Mouse (Mus musculus) layer of hippocampus, adult 11-12 months (tissue): Measurements from ENCODE around the gene Ephb2.

ENCODE experiments used
- DNase-seq: peaks from one replicate; pipeline ENCODE4 v3.0.0; 2022; ENCODE audit warnings: low spot score

The Ephb2 gene

DNA sequence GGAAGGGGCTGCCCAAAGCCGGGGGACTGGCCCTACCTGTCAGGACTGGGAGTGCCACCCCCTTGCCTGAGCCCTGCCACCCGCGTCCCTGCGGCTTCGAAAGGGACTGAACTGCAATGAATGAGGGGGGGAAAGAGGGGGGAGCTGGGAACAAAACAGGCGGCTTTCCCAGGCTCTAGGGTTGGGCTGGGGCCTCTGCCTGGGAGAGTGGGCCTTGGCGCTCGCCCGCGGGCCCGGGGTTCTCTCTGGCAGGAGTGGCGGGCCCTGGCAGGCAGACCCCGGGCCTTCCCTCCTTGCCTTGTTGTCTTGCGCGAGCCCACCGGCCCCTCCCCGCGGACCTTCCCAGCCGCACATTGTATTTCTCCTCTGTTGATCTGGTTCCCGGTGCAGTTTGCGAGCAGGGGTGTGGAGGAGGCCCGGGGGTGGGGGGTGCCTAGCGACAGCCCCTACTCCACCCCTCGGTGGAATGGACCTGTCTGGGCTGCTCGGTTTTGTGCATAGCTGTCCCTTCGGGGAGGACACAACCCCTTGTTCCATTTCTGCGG is 671 bp upstream of the Ephb2 start:
- DNase-seq = no peak

DNA sequence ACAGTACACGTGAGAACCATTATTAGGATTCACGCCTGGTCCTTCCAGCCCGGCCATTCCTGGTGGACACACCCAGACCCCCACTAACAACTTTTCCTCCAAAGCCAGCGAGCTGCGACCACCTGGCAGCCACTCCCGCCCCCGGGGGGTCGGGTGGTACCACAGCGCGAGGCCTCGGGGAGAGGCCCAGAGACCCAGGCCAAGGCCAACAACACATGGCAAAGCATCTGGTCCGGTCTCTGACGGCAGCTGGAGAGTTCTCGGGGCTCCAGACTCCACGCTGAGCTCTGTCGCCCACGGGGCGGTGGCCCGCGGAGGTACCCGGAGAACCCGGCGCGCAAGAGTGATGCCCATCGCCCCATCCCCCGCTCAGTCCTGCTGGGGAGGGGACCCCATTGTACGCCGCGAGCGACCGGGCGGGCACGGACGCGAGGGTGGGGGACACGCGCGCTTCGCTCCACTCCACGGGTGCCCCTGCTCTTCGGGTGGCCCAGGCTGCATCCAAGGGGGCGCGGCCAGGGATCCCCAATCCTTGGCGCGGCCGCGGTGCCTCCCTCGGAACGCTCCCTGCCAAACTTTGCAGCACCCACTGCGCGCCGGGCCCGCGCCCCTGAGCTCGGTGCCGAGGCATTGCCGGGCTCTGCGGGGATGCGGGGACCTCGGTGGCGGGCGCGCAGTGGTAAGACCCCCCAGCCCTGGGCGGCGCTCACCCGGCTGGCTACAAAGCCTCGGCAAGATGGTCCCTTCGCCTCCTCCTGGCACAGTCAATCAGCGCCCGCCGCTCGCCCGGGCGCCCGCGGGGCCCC is 770 bp downstream of the Ephb2 start:
- DNase-seq = no peak

DNA sequence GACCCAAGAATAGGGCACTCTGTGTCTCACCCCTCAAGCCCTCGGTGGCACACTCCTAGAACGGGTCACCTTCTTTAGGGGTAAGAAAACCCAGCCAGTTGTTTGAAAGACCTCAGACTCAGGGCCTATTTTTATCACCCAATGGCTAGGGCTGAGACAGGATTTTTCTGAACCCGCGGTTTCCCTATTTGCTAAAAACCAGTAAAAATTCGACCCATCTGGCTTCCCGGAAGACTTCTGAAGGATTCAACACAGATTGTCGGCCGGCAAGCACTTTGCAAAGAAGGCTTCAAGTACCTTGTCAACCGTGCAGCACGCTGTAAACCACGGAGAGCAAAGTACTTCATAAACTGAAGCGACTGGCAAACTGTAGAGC is 1.4 kb downstream of the Ephb2 start:
- DNase-seq = no peak

- DNase-seq = no peak
Measured at GRCm38 (mm10) chr4:136833619-136834351, 2.0 kb downstream of the Ephb2 start.

DNA sequence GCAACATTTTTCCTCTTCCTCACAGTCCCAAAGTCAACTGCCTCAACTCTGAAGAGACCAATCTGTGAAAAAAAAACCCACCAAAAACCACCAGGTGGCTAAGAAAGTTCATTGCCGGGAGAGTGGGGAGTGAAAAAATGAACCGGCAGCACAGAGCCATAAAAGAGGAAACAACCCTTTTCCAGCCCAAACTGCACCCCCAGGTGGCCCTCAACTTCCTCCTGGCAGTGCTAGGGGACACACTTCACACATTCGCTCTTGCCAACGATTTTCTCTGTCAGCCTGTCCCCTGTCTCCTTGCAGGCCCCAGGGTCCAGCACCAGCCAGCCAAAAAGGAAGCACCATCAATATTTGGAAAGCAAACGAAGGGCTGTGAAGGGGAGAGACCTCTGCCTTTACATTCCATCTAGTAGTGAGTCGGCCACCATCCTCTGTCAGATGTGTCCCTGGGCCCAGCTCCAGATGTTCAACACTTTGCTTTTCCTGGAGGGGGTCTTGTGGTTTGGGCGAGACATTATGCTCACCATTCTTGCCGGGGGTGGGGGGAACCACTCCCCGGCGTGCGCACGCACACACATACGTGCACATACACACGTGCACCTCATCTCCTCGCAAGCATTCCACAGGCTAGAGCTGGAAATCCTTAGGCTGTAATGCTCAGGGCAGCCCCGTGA is 3.1 kb downstream of the Ephb2 start:
- no peak for DNase-seq

- DNase-seq = no peak
Measured at GRCm38 (mm10) chr4:136830272-136830823, 5.4 kb downstream of the Ephb2 start.

DNA sequence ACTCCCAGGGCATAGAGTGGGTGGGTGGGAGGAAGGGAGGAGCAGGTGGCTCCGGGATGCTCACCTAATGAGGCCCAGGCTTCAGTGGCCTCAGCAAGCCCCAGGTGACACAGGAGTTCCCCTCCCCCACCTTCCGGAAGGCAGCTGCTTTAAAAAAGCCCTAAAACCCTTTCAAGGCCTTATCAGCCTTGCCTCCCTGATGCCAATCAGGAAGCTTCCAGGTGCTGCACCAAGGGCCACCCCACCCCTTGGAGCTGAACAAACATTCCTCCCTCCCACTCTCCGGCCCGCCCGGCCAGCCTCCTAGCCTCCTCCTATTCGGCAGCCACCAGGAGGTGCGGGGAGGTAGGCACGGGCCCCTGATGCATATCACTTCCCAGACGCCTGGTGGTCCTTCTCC is 6.0 kb downstream of the Ephb2 start:
- no peak for DNase-seq

- no peak for DNase-seq
Measured at GRCm38 (mm10) chr4:136828664-136829569, 6.9 kb downstream of the Ephb2 start.

DNA sequence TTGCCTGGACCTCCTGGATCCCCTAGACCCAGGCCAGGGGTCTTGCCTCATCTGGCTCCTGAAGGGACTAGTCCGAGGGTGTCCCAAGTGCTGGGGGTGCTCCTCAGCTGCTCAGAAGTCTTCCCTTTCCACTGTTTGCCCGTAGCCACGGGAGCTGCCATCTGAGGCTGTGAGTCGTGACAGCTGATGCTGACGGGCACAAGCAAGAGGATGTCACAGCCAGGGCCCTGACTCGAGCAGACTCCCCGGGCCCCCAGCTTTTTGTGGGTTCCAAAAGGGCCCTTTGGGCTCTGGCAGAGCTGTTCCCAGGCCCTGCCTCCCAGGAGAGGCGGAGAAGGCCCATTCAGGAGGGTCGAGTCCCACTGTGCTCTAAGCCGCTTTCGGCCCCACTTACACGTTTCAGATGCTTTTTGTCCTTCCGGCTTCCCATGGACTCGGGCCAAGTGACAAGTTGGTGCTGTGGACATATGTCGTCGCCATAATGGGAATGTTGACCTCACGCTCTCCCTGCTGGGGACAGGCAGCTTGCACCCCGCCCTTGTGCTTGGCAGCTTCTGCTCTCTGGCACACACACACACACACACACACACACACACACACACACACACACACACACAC is 10.7 kb downstream of the Ephb2 start:
- no peak for DNase-seq

- no peak for DNase-seq
Measured at GRCm38 (mm10) chr4:136820069-136820522, 15.7 kb downstream of the Ephb2 start.

DNA sequence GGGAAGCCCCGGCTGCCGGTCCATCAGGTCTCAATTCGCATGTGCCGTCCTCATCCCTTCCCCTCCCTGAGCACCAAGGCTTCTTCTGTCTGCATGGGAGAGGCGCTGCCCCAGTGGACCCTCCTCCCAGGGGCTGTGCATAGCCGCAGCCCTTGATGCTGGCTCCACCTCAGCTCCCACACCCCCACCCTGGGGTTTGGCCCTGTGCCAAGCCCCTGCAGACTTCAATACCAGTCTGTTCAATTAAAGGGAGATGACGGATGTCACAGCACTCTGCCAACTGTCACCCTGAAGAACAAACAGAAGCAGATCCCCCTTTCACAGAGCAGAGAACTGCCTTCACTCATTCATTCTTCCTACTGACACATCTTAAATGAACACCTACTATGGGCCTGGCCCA is 19.1 kb downstream of the Ephb2 start:
- peak; percentile 65 for DNase-seq

- DNase-seq = no peak
Measured at GRCm38 (mm10) chr4:136815364-136815763, 20.4 kb downstream of the Ephb2 start.

DNA sequence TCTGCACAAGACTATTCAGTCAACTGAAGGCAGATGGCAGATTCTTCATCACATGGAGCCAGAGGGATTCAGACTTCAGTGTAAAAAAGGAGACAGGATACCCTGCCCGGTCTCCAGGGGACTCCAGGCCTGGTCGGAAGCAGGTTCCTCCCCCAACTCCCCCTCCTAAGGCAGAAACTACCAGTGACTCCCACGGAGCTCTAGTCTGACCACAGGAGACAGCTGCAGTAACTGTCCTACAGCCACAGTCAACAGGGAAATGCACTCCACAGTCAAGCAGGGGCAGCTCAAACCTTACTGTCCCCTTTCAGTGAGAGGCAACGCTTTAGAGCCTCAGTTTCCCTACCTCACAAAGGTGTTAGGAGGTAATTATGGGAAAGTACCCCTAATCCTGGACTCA is 23.2 kb downstream of the Ephb2 start:
- DNase-seq = no peak

- DNase-seq = no peak
Measured at GRCm38 (mm10) chr4:136811596-136811995, 24.2 kb downstream of the Ephb2 start.

GRCm38 (mm10) chr4:136808478-136808877 is 27.3 kb downstream of the Ephb2 start:
- DNase-seq = no peak

DNA sequence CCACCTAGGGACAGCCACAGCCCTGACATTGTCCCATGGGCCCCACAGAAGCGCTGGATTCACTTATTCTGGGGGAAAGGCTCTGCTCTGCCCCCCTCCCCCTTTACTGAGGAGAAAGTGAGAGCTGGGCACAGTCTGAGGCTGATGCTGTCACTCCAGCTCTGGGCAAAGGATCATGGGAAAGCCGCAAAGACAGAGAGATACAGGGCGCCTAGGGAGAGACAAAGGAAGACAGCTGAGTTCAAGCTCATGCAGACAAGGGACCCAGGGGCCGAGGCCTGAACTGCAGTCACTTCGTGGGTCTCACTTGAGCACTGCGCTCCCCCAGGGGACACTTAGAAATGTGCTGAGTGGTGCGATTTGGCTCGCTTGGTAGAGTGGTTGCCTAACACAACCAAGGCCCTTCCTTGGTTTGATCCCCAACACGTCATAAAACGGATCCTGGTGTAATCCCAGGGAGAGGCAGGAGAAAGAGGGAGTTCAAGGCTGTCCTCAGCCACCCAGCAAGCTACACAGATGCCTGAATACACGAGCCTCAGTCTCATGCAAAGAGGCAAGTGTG is 28.3 kb downstream of the Ephb2 start:
- DNase-seq = no peak

GRCm38 (mm10) chr4:136806254-136806653 is 29.5 kb downstream of the Ephb2 start:
- no peak for DNase-seq

DNA sequence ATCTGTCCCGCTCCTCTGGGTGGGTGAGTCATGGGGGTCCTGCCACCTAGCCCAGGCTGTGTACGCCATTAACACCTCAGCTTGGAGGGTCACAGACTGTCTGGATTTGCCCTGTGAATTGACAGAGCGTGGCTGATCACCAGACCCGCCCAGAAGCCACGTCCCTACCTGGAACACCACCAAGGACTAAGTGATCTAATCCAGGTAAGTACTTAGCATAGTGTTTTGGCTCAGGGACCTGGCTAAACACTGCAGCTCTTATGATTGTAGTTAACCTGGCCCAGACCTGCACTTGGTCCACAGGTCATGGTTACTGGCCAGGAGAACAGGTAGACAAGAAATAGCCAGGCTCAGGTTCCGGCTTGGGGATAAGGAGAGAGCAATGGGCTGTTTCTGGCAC is 31.4 kb downstream of the Ephb2 start:
- no peak for DNase-seq

GRCm38 (mm10) chr4:136802446-136802845 is 33.3 kb downstream of the Ephb2 start:
- DNase-seq = no peak

GRCm38 (mm10) chr4:136801944-136802343 is 33.8 kb downstream of the Ephb2 start:
- DNase-seq = no peak
